Mouse (Mus musculus): ENCODE measurements at regions not wholly inside any gene's neighbourhood (a gene's known extent, or its start where the extent isn't known, plus 50 kb on each side); places are given as distances from the start of the nearest gene placed in this dataset.
A peak's percentile ranks its signal among the peaks of the same experiment; 100 is the strongest.

DNA sequence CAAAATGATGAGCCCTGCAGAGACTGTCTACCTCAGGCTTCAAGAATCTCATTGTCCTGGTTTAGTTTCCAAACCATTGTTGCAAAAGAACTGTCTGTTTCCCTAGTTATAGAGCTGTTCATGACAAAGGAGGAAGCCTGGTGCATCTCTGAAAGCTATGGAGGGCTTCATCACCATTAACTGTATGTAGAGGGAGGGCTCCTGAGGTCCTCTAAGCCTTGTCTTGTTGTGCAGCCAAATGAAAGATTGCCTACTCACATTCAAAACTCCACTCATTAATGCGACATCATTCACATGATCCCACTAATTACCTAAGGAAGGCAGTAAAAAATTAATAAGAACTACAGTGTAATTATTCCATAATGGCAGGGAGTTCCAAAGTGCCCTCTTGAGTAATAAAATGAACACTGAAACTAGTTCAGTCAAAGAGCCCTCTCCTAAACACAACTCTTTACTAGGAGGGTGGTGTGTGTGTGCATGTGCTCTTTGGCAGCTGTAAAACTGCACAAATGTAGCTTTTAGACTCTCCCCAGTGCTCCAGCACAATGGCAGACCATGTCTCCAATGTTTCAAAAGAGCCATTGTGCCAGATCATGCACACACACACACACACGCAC is 87.6 kb downstream of the Pttg1 start:
- Histone ChIP-seq H3K4me2 (ENCODE audit: low read depth) (no peak overlapping the region), H3K4me3 (ENCODE audit: low read depth, low read length) (no peak overlapping the region), H3K9me3 (ENCODE audit: low read length) (no peaks in the 10 kb centered on the region), H3K27ac (ENCODE audit: low read depth, low read length) (no peak overlapping the region), H3K4me1 (ENCODE audit: insufficient read depth) (no peaks in the 10 kb centered on the region), H3K36me3 (ENCODE audit: insufficient read depth) (no peaks in the 10 kb centered on the region), H3K27me3 (ENCODE audit: insufficient read depth, low read length) (no peaks in the 10 kb centered on the region), H3K9ac (no peak overlapping the region)
- no peak for TF ChIP-seq CTCF (IDR thresholded peaks at IDR 0.05; ENCODE audit: low read depth)
- no peak for DNase-seq
- WGBS, result 59% methylated on average over 2 of the region's 2 CpGs
- no peak for ATAC-seq

GRCm38 (mm10) chr11:43335668-43336265 is 90.3 kb downstream of the Pttg1 start:
- H3K9me3 ChIP-seq (ENCODE audit: low read length), result no peaks in the 10 kb centered on the region
- no peaks in the 10 kb centered on the region for H3K27me3 ChIP-seq (ENCODE audit: insufficient read depth, low read length)
- H3K4me1 ChIP-seq (ENCODE audit: insufficient read depth), result no peaks in the 10 kb centered on the region
- ATAC-seq (peak; percentile 72), DNase-seq (no peak)
- H3K4me3 ChIP-seq (ENCODE audit: low read depth, low read length), result no peak overlapping the region
- H3K27ac ChIP-seq (ENCODE audit: low read depth, low read length), result no peak overlapping the region
- no peak overlapping the region for H3K4me2 ChIP-seq (ENCODE audit: low read depth)
- 49% methylated on average over 7 of the region's 7 CpGs for WGBS
- no peaks in the 10 kb centered on the region for H3K36me3 ChIP-seq (ENCODE audit: insufficient read depth)
- H3K9ac ChIP-seq, result no peak overlapping the region
- TF ChIP-seq CTCF (IDR thresholded peaks at IDR 0.05; ENCODE audit: low read depth), result no peak

DNA sequence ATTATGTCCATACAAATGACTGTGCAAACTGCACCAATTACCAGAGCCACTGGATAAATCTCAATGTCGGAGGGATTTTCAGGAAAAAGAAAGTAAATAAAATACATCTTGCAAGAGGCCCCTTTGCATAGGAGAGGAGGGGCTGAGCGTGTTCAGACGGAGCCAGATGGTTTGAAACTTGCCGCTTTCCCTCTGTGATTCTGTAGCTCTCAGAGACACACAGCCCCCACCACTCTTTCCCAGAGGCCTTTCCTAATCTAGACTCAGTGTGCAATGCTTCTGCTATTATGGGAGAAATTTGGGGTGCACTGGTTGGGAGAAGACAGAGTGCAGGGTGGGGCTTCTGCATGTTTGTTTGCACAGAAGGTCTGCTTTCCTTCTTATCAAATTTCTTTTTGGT is 92.5 kb downstream of the Pttg1 start:
- Histone ChIP-seq H3K36me3 (ENCODE audit: insufficient read depth) (no peaks in the 10 kb centered on the region), H3K4me2 (ENCODE audit: low read depth) (no peak overlapping the region), H3K27ac (ENCODE audit: low read depth, low read length) (no peak overlapping the region), H3K4me3 (ENCODE audit: low read depth, low read length) (no peak overlapping the region), H3K9me3 (ENCODE audit: low read length) (no peaks in the 10 kb centered on the region), H3K9ac (no peak overlapping the region), H3K4me1 (ENCODE audit: insufficient read depth) (no peaks in the 10 kb centered on the region), H3K27me3 (ENCODE audit: insufficient read depth, low read length) (no peaks in the 10 kb centered on the region)
- TF ChIP-seq CTCF (IDR thresholded peaks at IDR 0.05; ENCODE audit: low read depth), result no peak
- peak; percentile 48 for DNase-seq
- ATAC-seq, result peak; percentile 79
- 48% methylated on average over 4 of the region's 4 CpGs for WGBS

- no peaks in the 10 kb centered on the region for H3K36me3 ChIP-seq (ENCODE audit: insufficient read depth)
- TF ChIP-seq CTCF (IDR thresholded peaks at IDR 0.05; ENCODE audit: low read depth), result no peak
- no peak overlapping the region for H3K4me3 ChIP-seq (ENCODE audit: low read depth, low read length)
- no peaks in the 10 kb centered on the region for H3K9me3 ChIP-seq (ENCODE audit: low read length)
- no peak for ATAC-seq
- DNase-seq, result no peak
- no peak overlapping the region for H3K27ac ChIP-seq (ENCODE audit: low read depth, low read length)
- H3K9ac ChIP-seq, result no peak overlapping the region
- no peak overlapping the region for H3K4me2 ChIP-seq (ENCODE audit: low read depth)
- WGBS, result 79% methylated on average over 4 of the region's 4 CpGs
- H3K27me3 ChIP-seq (ENCODE audit: insufficient read depth, low read length), result no peaks in the 10 kb centered on the region
- no peaks in the 10 kb centered on the region for H3K4me1 ChIP-seq (ENCODE audit: insufficient read depth)
Measured at GRCm38 (mm10) chr11:43313996-43314395, 112.1 kb downstream of the Pttg1 start.

Measured in forebrain, postnatal 0 days (tissue).